Mouse (Mus musculus): ENCODE measurements at regions not wholly inside any gene's neighbourhood (a gene's known extent, or its start where the extent isn't known, plus 50 kb on each side); places are given as distances from the start of the nearest gene placed in this dataset.

GRCm38 (mm10) chr3:153071549-153071948 is 89.5 kb upstream of the St6galnac5 start:
- TF ChIP-seq CTCF (IDR thresholded peaks at IDR 0.05; ENCODE audit: low read depth, low read length): no peak
- TF ChIP-seq POLR2A (IDR thresholded peaks at IDR 0.05; ENCODE audit: insufficient read depth, low read length): no peak
- no peak for TF ChIP-seq EP300 (IDR thresholded peaks at IDR 0.05; ENCODE audit: insufficient read depth, low read depth, low read length)

All from ES-Bruce4 (cell line).